Mouse (Mus musculus) embryonic facial prominence, embryonic 14.5 days (tissue): Measurements from ENCODE around the gene Slc19a1. TPM values are rescaled to one million over a fixed set of nuclear protein-coding genes. Genes with fewer than 3 reads are reported as not detected.

Source experiments
- polyA plus RNA-seq: library from polyadenylated mRNA; unstranded; fragments of >200 nt; fragmentation: Nextera tagmentation; extraction: Ambion mirVana; gene quantifications from 2 replicates; pipeline ENCODE4 v1.2.1, GENCODE M21; 2014

Slc19a1 gene
- polyA plus RNA-seq, 1 experiment from 2014 or later = 27.8 TPM

Other genes starting within 250 kb of the Slc19a1 start
- gene Pcbp3, start 70.4 kb upstream of the Slc19a1 start, polyA plus RNA-seq = 18.9 and 20.9 TPM in 2 replicates
- 77.8 and 94.5 TPM in 2 replicates for gene Col18a1, start 134.3 kb downstream of the Slc19a1 start, polyA plus RNA-seq
- gene Pofut2, start 227.0 kb downstream of the Slc19a1 start, polyA plus RNA-seq = 168 and 170 TPM in 2 replicates